Mouse (Mus musculus) midbrain, embryonic 10.5 days (tissue): ENCODE results near the gene Nudcd2. TPM values are rescaled to one million over a fixed set of nuclear protein-coding genes. Genes with fewer than 3 reads are reported as not detected.
"Not testable (repeated sequence)": the region's sequence is repeated elsewhere in the genome, so short reads cannot be mapped to it uniquely, and the experiment has no call there.

ENCODE experiments used
- DNase-seq: peaks from one replicate; pipeline ENCODE4 v3.0.0-alpha.2; 2017; ENCODE audit warnings: low spot score
- H3K27ac ChIP-seq: fragments of 300-500 bp; sonication (generic); replicated peaks from 2 replicates; pipeline ENCODE4 v1.5.1; 2016; ENCODE audit warnings: mild to moderate bottlenecking
- H3K27me3 ChIP-seq: fragments of 300-500 bp; sonication (generic); 2 replicates; pipeline ENCODE4 v1.6.1; 2016; ENCODE audit warnings: low read depth, mild to moderate bottlenecking; ENCODE audit not compliant: poor library complexity, severe bottlenecking
- H3K36me3 ChIP-seq: fragments of 300-500 bp; sonication (generic); 2 replicates; pipeline ENCODE4 v1.6.1; 2016; ENCODE audit warnings: mild to moderate bottlenecking, moderate library complexity
- H3K4me1 ChIP-seq: fragments of 300-500 bp; sonication (generic); 2 replicates; pipeline ENCODE4 v1.6.1; 2016
- H3K4me3 ChIP-seq: fragments of 300-500 bp; sonication (generic); 2 replicates; pipeline ENCODE4 v1.5.1; 2016; ENCODE audit warnings: mild to moderate bottlenecking, moderate library complexity
- H3K9me3 ChIP-seq: fragments of 300-500 bp; sonication (generic); replicated peaks from 2 replicates; pipeline ENCODE4 v1.6.1; 2016; ENCODE audit warnings: mild to moderate bottlenecking
- WGBS: fragments of 180-500 bp; shearing (Covaris S2); methylation state at CpG from one replicate; pipeline ENCODE4 v1.1.7; 2016; 5-methylcytosine and 5-hydroxymethylcytosine counted together
- polyA plus RNA-seq: library from polyadenylated mRNA; unstranded; fragments of >200 nt; fragmentation: Nextera tagmentation; extraction: Ambion mirVana; gene quantifications from 2 replicates; pipeline ENCODE4 v1.2.1, GENCODE M21; 2016

Gene Nudcd2
- 194 and 216 TPM in 2 replicates for polyA plus RNA-seq

- peak; percentile 95 for DNase-seq
- peak within 1 kb of the TSS; percentile 91 for H3K4me3 ChIP-seq
- H3K27ac ChIP-seq, result peak within 1 kb of the TSS; percentile 97
- peaks cover 43% of the 10 kb centered on the region for H3K4me1 ChIP-seq
- H3K9me3 ChIP-seq, result no peaks in the 10 kb centered on the region
- H3K36me3 ChIP-seq, result peaks cover 59% of the 10 kb centered on the region
- no peaks in the 10 kb centered on the region for H3K27me3 ChIP-seq
- WGBS, result under 1% methylated on average over 52 of the region's 52 CpGs
Measured at GRCm38 (mm10) chr11:40733339-40734174, at the start of gene Nudcd2, which contains the start of gene Hmmr. TSS of gene Nudcd2 (plus strand) at chr11:40733667. TSS of gene Hmmr (minus strand) at chr11:40733422.

GRCm38 (mm10) chr11:40690444-40691127 is 42.9 kb upstream of the Nudcd2 start:
- peaks cover 29% of the 10 kb centered on the region for H3K36me3 ChIP-seq
- 88% methylated on average over 5 of the region's 5 CpGs for WGBS
- no peak overlapping the region for H3K27ac ChIP-seq
- no peaks in the 10 kb centered on the region for H3K9me3 ChIP-seq
- no peak for DNase-seq
- no peak overlapping the region for H3K4me3 ChIP-seq
- H3K4me1 ChIP-seq, result peaks cover 31% of the 10 kb centered on the region
- no peaks in the 10 kb centered on the region for H3K27me3 ChIP-seq

- Histone ChIP-seq H3K4me1 (peaks cover 31% of the 10 kb centered on the region), H3K27ac (peak overlapping the region; percentile 98), H3K4me3 (peak overlapping the region; percentile 88), H3K9me3 (no peaks in the 10 kb centered on the region), H3K36me3 (peaks cover 14% of the 10 kb centered on the region), H3K27me3 (no peaks in the 10 kb centered on the region)
- DNase-seq, result no peak
- WGBS, result under 1% methylated on average over 28 of the region's 28 CpGs
Measured at GRCm38 (mm10) chr11:40692101-40692509, 41.4 kb upstream of the Nudcd2 start.

- Histone ChIP-seq H3K36me3 (peaks cover 8% of the 10 kb centered on the region), H3K4me1 (peaks cover 31% of the 10 kb centered on the region), H3K27ac (peak overlapping the region; percentile 98), H3K4me3 (peak overlapping the region; percentile 88), H3K27me3 (no peaks in the 10 kb centered on the region), H3K9me3 (no peaks in the 10 kb centered on the region)
- peak; percentile 94 for DNase-seq
- WGBS, result under 1% methylated on average over 36 of the region's 36 CpGs
Measured at GRCm38 (mm10) chr11:40692511-40693365, 40.7 kb upstream of the Nudcd2 start.

- H3K4me3 ChIP-seq, result peak overlapping the region; percentile 88
- WGBS, result under 1% methylated on average over 16 of the region's 16 CpGs
- H3K27me3 ChIP-seq, result no peaks in the 10 kb centered on the region
- H3K4me1 ChIP-seq, result peaks cover 31% of the 10 kb centered on the region
- 0 out of 2 replicates have a peak, but pooled peaks cover under 1% of the 10 kb centered on the region for H3K36me3 ChIP-seq
- peak; percentile 50 for DNase-seq
- peak overlapping the region; percentile 98 for H3K27ac ChIP-seq
- H3K9me3 ChIP-seq, result no peaks in the 10 kb centered on the region
Measured at GRCm38 (mm10) chr11:40693366-40693951, 40.0 kb upstream of the Nudcd2 start.

- H3K4me3 ChIP-seq, result peak overlapping the region; percentile 88
- no peaks in the 10 kb centered on the region for H3K27me3 ChIP-seq
- H3K27ac ChIP-seq, result peak overlapping the region; percentile 98
- under 1% methylated on average over 31 of the region's 31 CpGs for WGBS
- peaks cover 31% of the 10 kb centered on the region for H3K4me1 ChIP-seq
- DNase-seq, result peak; percentile 75
- H3K36me3 ChIP-seq, result peaks cover 2% of the 10 kb centered on the region
- H3K9me3 ChIP-seq, result no peaks in the 10 kb centered on the region
Measured at GRCm38 (mm10) chr11:40694311-40695087, 39.0 kb upstream of the Nudcd2 start.

GRCm38 (mm10) chr11:40695103-40695502 is 38.4 kb upstream of the Nudcd2 start, which contains the start of gene Mat2b:
TSS of gene Mat2b (minus strand) at chr11:40695203.
- no peaks in the 10 kb centered on the region for H3K27me3 ChIP-seq
- 89% methylated on average over 9 of the region's 9 CpGs for WGBS
- peaks cover 8% of the 10 kb centered on the region for H3K36me3 ChIP-seq
- H3K9me3 ChIP-seq, result no peaks in the 10 kb centered on the region
- peaks cover 31% of the 10 kb centered on the region for H3K4me1 ChIP-seq
- no peak for DNase-seq
- H3K27ac ChIP-seq, result peak within 1 kb of the TSS; percentile 98
- peak within 1 kb of the TSS; percentile 88 for H3K4me3 ChIP-seq

- DNase-seq, H3K27ac ChIP-seq, H3K9me3 ChIP-seq, H3K4me1 ChIP-seq, H3K27me3 ChIP-seq, H3K4me3 ChIP-seq: not testable (repeated sequence)
- peaks cover 100% of the 10 kb centered on the region for H3K36me3 ChIP-seq
- WGBS, result 90% methylated on average over 6 of the region's 6 CpGs
Measured at GRCm38 (mm10) chr11:40709899-40710298, 23.6 kb upstream of the Nudcd2 start.

GRCm38 (mm10) chr11:40713858-40714257 is 19.6 kb upstream of the Nudcd2 start:
- Histone ChIP-seq H3K27ac (no peak overlapping the region), H3K9me3 (no peaks in the 10 kb centered on the region), H3K4me1 (no peaks in the 10 kb centered on the region), H3K4me3 (no peak overlapping the region), H3K27me3 (no peaks in the 10 kb centered on the region), H3K36me3 (peaks cover 100% of the 10 kb centered on the region)
- DNase-seq, result no peak
- 95% methylated on average over 8 of the region's 8 CpGs for WGBS

GRCm38 (mm10) chr11:40715524-40715923 is 17.9 kb upstream of the Nudcd2 start:
- Histone ChIP-seq H3K4me3 (no peak overlapping the region), H3K27ac (no peak overlapping the region), H3K36me3 (peaks cover 100% of the 10 kb centered on the region), H3K4me1 (no peaks in the 10 kb centered on the region), H3K9me3 (no peaks in the 10 kb centered on the region), H3K27me3 (no peaks in the 10 kb centered on the region)
- 93% methylated on average over 5 of the region's 5 CpGs for WGBS
- DNase-seq, result no peak

- no peaks in the 10 kb centered on the region for H3K27me3 ChIP-seq
- no peaks in the 10 kb centered on the region for H3K9me3 ChIP-seq
- peaks cover 100% of the 10 kb centered on the region for H3K36me3 ChIP-seq
- no peak for DNase-seq
- H3K27ac ChIP-seq, result no peak overlapping the region
- H3K4me3 ChIP-seq, result no peak overlapping the region
- H3K4me1 ChIP-seq, result no peaks in the 10 kb centered on the region
Measured at GRCm38 (mm10) chr11:40718324-40718723, 15.1 kb upstream of the Nudcd2 start.
